Mouse (Mus musculus) embryonic facial prominence, embryonic 12.5 days (tissue): ENCODE measurements at regions not wholly inside any gene's neighbourhood (a gene's known extent, or its start where the extent isn't known, plus 50 kb on each side); places are given as distances from the start of the nearest gene placed in this dataset.

ENCODE experiments used
- ATAC-seq: fragments of 200-750 bp; cut with Nextera tagmentation; 2 replicates; pipeline ENCODE4 v1.8.0; 2017; ENCODE audit not compliant: insufficient number of reproducible peaks, insufficient read depth, low FRiP score, low TSS enrichment
- H3K27ac ChIP-seq: fragments of 300-500 bp; sonication (generic); 2 replicates; pipeline ENCODE4 v1.5.1; 2016; ENCODE audit warnings: mild to moderate bottlenecking
- H3K27me3 ChIP-seq: fragments of 300-500 bp; sonication (generic); 2 replicates; pipeline ENCODE4 v1.6.1; 2016; ENCODE audit warnings: mild to moderate bottlenecking, moderate library complexity
- H3K36me3 ChIP-seq: fragments of 300-500 bp; sonication (generic); 2 replicates; pipeline ENCODE4 v1.6.1; 2016; ENCODE audit warnings: mild to moderate bottlenecking
- H3K4me1 ChIP-seq: fragments of 300-500 bp; sonication (generic); 2 replicates; pipeline ENCODE4 v1.6.1; 2016
- H3K4me2 ChIP-seq: fragments of 300-500 bp; sonication (generic); replicated peaks from 2 replicates; pipeline ENCODE4 v1.6.1; 2016; ENCODE audit warnings: mild to moderate bottlenecking, moderate library complexity
- H3K4me3 ChIP-seq: fragments of 300-500 bp; sonication (generic); 2 replicates; pipeline ENCODE4 v1.5.1; 2016; ENCODE audit warnings: mild to moderate bottlenecking
- H3K9ac ChIP-seq: fragments of 300-500 bp; sonication (generic); 2 replicates; pipeline ENCODE4 v1.6.1; 2016; ENCODE audit warnings: mild to moderate bottlenecking, moderate library complexity
- H3K9me3 ChIP-seq: fragments of 300-500 bp; sonication (generic); 2 replicates; pipeline ENCODE4 v1.6.1; 2016; ENCODE audit warnings: mild to moderate bottlenecking, moderate library complexity
- WGBS: fragments of 180-500 bp; shearing (Covaris S2); methylation state at CpG from one replicate; pipeline ENCODE4 v1.1.7; 2016; 5-methylcytosine and 5-hydroxymethylcytosine counted together

DNA sequence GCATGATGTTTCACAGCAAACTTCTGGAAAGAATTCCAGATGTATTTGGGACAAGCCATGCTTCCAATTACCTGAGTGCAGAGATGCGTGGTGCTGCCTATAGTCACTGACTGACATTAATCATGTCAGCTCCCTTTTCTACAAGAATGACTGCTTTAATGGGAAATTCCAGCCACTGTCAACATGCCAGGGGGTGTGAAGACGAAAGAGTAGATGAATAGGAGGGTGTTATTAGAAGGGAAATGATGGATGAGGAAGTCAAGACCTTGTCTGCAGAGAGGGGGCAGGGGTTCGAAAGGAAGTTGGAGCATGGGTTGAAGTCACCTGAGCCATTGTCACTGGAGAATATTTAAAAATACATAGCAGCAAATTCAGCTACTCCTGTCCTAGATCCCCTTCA, 634.6 kb downstream of the Brinp1 start:
- 47% methylated on average over 3 of the region's 3 CpGs for WGBS
- Histone ChIP-seq H3K4me3 (no peak overlapping the region), H3K9ac (no peak overlapping the region), H3K4me2 (no peak overlapping the region), H3K4me1 (no peaks in the 10 kb centered on the region), H3K27me3 (no peaks in the 10 kb centered on the region), H3K36me3 (no peaks in the 10 kb centered on the region), H3K27ac (no peak overlapping the region), H3K9me3 (no peaks in the 10 kb centered on the region)
- no peak for ATAC-seq

GRCm38 (mm10) chr4:68312751-68313150, 641.4 kb downstream of the Brinp1 start:
- Histone ChIP-seq H3K27ac (no peak overlapping the region), H3K4me2 (no peak overlapping the region), H3K9me3 (no peaks in the 10 kb centered on the region), H3K9ac (no peak overlapping the region), H3K36me3 (no peaks in the 10 kb centered on the region), H3K4me3 (no peak overlapping the region), H3K27me3 (no peaks in the 10 kb centered on the region), H3K4me1 (no peaks in the 10 kb centered on the region)
- ATAC-seq: no peak
- 84% methylated on average over 4 of the region's 4 CpGs for WGBS

DNA sequence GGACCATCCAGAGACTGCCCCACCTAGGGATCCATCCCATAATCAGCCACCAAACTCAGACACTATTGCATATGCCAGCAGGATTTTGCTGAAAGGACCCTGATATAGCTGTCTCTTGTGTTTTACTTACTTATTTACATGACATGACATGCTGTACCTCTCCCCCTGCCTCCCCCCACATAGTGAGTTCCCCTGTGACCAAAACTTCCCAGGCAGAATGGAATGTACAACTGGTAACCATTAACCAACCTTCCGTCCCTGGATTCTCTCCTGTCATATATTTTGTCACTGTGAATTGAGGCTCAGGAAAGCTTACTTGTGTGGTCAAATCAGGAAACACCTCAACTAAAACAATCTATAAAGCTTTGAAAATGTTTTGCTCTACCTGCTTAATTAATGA, 669.4 kb downstream of the Brinp1 start:
- Histone ChIP-seq H3K9me3 (no peaks in the 10 kb centered on the region), H3K4me1 (no peaks in the 10 kb centered on the region), H3K27me3 (no peaks in the 10 kb centered on the region), H3K4me2 (no peak overlapping the region), H3K27ac (no peak overlapping the region), H3K4me3 (no peak overlapping the region), H3K36me3 (no peaks in the 10 kb centered on the region), H3K9ac (no peak overlapping the region)
- ATAC-seq: no peak
- WGBS: 30% methylated on average over 1 of the region's 1 CpGs

DNA sequence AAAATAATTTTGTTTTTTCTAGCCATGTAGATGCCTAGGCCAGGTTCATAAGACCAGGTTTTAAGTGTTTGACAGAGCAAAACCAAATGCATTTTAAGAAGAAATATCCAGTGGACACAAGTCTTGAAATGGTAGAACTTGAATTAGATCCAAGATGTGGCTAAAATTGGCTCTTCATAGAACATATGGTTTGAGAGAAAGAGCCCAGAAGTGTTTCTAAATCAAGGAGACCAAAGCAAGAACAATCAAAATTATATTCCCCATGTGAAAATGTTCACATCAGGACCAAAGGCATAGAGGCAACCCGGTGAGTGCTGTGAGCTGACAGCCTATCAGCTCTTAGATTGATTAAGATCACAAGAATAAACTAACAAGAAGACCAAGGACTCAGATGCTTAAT, 673.3 kb downstream of the Brinp1 start:
- no peak overlapping the region for H3K27ac ChIP-seq
- H3K4me1 ChIP-seq: no peaks in the 10 kb centered on the region
- no peaks in the 10 kb centered on the region for H3K36me3 ChIP-seq
- no peak for ATAC-seq
- H3K27me3 ChIP-seq: no peaks in the 10 kb centered on the region
- no peaks in the 10 kb centered on the region for H3K9me3 ChIP-seq
- WGBS: 74% methylated on average over 1 of the region's 1 CpGs
- no peak overlapping the region for H3K4me2 ChIP-seq
- H3K9ac ChIP-seq: no peak overlapping the region
- no peak overlapping the region for H3K4me3 ChIP-seq

DNA sequence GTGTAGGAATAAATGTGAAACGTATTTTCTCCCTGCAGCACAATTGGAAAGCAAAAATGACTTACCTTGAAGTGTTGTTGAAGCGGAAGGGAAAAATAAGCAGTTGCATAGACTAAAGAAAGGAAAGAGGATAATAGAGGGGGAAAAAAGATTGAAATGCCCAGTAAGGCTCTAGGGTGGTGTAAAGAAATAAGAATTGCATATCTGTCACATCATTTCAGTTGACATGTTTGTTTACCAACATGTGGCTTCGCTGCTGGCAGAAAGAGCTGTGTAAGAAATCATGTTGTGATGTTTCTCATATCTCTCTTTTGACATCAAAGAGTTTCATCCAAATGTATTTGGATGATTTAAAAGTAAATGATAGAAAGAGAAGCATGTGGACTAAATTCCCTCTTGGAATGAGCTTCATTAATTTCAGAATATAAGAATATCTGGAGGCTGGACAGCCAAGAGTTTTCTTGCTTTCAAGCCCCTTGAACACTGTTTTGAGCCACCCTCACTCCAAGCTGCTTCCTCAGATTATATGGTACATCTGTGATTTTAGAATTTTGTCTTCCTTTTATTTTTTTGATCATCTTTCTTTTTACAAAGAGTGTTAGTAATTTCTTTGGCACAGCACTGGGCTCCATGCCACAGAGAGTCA, 679.0 kb downstream of the Brinp1 start:
- Histone ChIP-seq H3K9me3 (no peaks in the 10 kb centered on the region), H3K9ac (no peak overlapping the region), H3K4me2 (no peak overlapping the region), H3K36me3 (no peaks in the 10 kb centered on the region), H3K4me3 (no peak overlapping the region), H3K27me3 (no peaks in the 10 kb centered on the region), H3K4me1 (no peaks in the 10 kb centered on the region), H3K27ac (no peak overlapping the region)
- WGBS: 86% methylated on average over 3 of the region's 3 CpGs
- no peak for ATAC-seq
